Mouse (Mus musculus) cortical plate, adult 2 months (tissue): ENCODE measurements around the gene Tmem88.

Experiments used
- CTCF ChIP-seq: fragments of 200-500 bp; IDR thresholded peaks from 2 replicates; pipeline ENCODE4 v1.5.1; 2011; ENCODE audit warnings: mild to moderate bottlenecking, control low read depth, low read length; ENCODE audit not compliant: insufficient read depth; ENCODE audit errors: extremely low read depth
- POLR2A ChIP-seq: fragments of 200-500 bp; IDR thresholded peaks from 2 replicates; pipeline ENCODE4 v1.6.1; 2011; ENCODE audit warnings: mild to moderate bottlenecking, low read length, control low read depth; ENCODE audit not compliant: insufficient read depth; ENCODE audit errors: extremely low read depth

- TF ChIP-seq POLR2A (no peak), CTCF (no peak)
Observed at GRCm38 (mm10) chr11:69367616-69368355, 30.2 kb downstream of the Tmem88 start.
